In the genomic region with DNA sequence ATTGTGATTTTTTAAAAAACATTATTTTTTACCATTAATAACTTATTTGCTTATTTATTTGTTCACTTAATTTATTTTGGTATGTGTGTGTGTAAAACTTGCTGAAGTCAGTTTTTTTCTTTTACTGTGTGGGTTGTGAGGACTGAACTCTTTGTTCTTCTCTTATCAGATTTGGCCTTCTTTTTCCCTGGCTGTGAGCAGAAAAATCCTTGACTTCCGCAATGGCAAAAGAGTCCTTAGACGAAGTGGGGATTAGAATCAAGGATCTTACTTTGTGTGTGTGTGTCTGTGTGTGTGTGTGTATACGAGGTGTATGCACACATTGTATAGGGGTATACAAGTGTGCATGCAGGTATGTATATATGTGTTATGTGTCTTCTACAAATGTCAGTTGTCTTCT, we compare ENCODE assay signal across 22 mouse cellular contexts.
A peak's percentile ranks its signal among the peaks of the same experiment; 100 is the strongest.
DNase-seq lines count a peak whose midpoint lies in the region; TF ChIP-seq lines count a peak whose summit lies in the region.
"Had no signal": no experiment of that assay in that cellular context is flagged by ENCODE, and none has a peak within 500 bp of the region (broad histone marks: within the 10 kb centered on the region; RNA-seq: fewer than 3 reads in every experiment).

No protein-coding gene starts in this region.

- peaks cover 6% of the 10 kb centered on the region for H3K4me1 ChIP-seq in heart, adult 2 months (ENCODE audit: control insufficient read depth, insufficient read depth, low read length)
- no peaks in the 10 kb centered on the region for H3K4me1 ChIP-seq in kidney, adult 2 months (ENCODE audit: control insufficient read depth, insufficient read depth, low read length)
- H3K4me1 ChIP-seq: heart, embryonic 10.5 days; intestine, embryonic 15.5 days had no signal

- H3K9ac ChIP-seq in heart, adult 2 months (ENCODE audit: low read depth, low read length): no peak overlapping the region
- H3K9ac ChIP-seq: forebrain, postnatal 0 days; heart, embryonic 13.5 days; hindbrain, embryonic 13.5 days; intestine, embryonic 15.5 days had no signal

- no peak overlapping the region for H3K27ac ChIP-seq in heart, adult 2 months
- H3K27ac ChIP-seq in kidney, adult 2 months (ENCODE audit: insufficient read depth, low read depth, low read length): no peak overlapping the region
- H3K27ac ChIP-seq: gastrocnemius, adult 2 months; heart, embryonic 10.5 days; heart, embryonic 13.5 days; hindbrain, embryonic 10.5 days; hindbrain, embryonic 13.5 days; intestine, embryonic 15.5 days had no signal

- H3K79me2 ChIP-seq in heart, adult 2 months (replicated peaks; ENCODE audit: control insufficient read depth, insufficient read depth, low read length): 0 out of 2 replicates have a peak, but pooled peaks cover 1% of the 10 kb centered on the region

- no peak overlapping the region for H3K4me3 ChIP-seq in heart, adult 2 months
- no peak overlapping the region for H3K4me3 ChIP-seq in kidney, adult 2 months (ENCODE audit: insufficient read depth, low read depth, low read length)
- H3K4me3 ChIP-seq: gastrocnemius, adult 2 months; heart, embryonic 10.5 days; heart, embryonic 13.5 days; hindbrain, embryonic 10.5 days; hindbrain, embryonic 13.5 days; intestine, embryonic 15.5 days had no signal

- no peak for TF ChIP-seq CTCF in heart, adult 2 months (IDR thresholded peaks at IDR 0.05)
- TF ChIP-seq CTCF in kidney, adult 2 months (conservative IDR thresholded peaks at IDR 0.05; ENCODE audit: insufficient read depth, insufficient read length, low read depth, low read length): no peak

- H3K36me3 ChIP-seq in heart, adult 2 months (ENCODE audit: control insufficient read depth, insufficient read depth, low read length): peaks cover 4% of the 10 kb centered on the region
- no peaks in the 10 kb centered on the region for H3K36me3 ChIP-seq in kidney, adult 2 months (ENCODE audit: control insufficient read depth, insufficient read depth, low read length)
- H3K36me3 ChIP-seq: heart, embryonic 10.5 days; heart, embryonic 13.5 days; hindbrain, embryonic 10.5 days; hindbrain, embryonic 13.5 days; intestine, embryonic 15.5 days had no signal

- intact Hi-C loops in heart, adult 2 months (cut with DNase I): loop anchor here (5.0 kb wide), 1 partner anchor 38 kb away; no protein-coding TSS in a partner anchor

- peak; percentile 26 to 66 for DNase-seq in adrenal gland, adult (ENCODE audit: inconsistent age in 2 of 2, low spot score in 1 of 2)
- DNase-seq in adrenal gland, postnatal 14 days: no peak
- DNase-seq in heart, adult 11 months: peak; percentile 80
- no peak for DNase-seq in heart, adult 2 months
- DNase-seq in kidney, adult 2 months: peak; percentile 17
- DNase-seq in kidney, postnatal 10 days: no peak
- no peak for DNase-seq in right cerebral cortex, postnatal 14 days
- DNase-seq: adrenal gland, postnatal 25 days; cerebellum, adult 11-12 months; cerebellum, adult 8-10 months; cerebellum, postnatal 10 days; cerebellum, postnatal 36 days; forebrain, postnatal 0 days; gastrocnemius, adult 2 months; gastrocnemius, postnatal 14 days; heart, postnatal 14 days; kidney, adult 11 months had no signal

- H3K27me3 ChIP-seq in heart, adult 2 months (ENCODE audit: control insufficient read depth, insufficient read depth, low read length): no peaks in the 10 kb centered on the region
- H3K27me3 ChIP-seq in kidney, adult 2 months (replicated peaks; ENCODE audit: control insufficient read depth, insufficient read depth, low read length): no peaks in the 10 kb centered on the region
- H3K27me3 ChIP-seq: heart, embryonic 13.5 days; hindbrain, embryonic 13.5 days; intestine, embryonic 15.5 days had no signal

- TF ChIP-seq POLR2A in heart, adult 2 months (IDR thresholded peaks at IDR 0.05; ENCODE audit: insufficient read depth, low read depth, low read length): no peak
- TF ChIP-seq POLR2A in kidney, adult 2 months (IDR thresholded peaks at IDR 0.05; ENCODE audit: low read depth, low read length): no peak

- no peak for TF ChIP-seq EP300 in heart, adult 2 months (IDR thresholded peaks at IDR 0.05; ENCODE audit: insufficient read depth, low read depth, low read length)

- WGBS in heart, adult 2 months: 49% methylated on average over 3 of the region's 3 CpGs
- 62% methylated on average over 3 of the region's 3 CpGs for WGBS in kidney, adult 2 months

Comparison
In these comparisons a context has a peak if more than half of its experiments do, and no peak if none do; other contexts are left out.
1. DNase-seq: peak in adrenal gland, adult (2 of 2), heart, adult 11 months (single experiment) and kidney, adult 2 months (single experiment); none in adrenal gland, postnatal 14 days (single experiment), heart, adult 2 months (0 of 2), kidney, postnatal 10 days (single experiment) and right cerebral cortex, postnatal 14 days (single experiment).